Mouse (Mus musculus) frontal cortex, postnatal 10 days (tissue): ENCODE results near the gene Calca.
"Not testable (repeated sequence)": the region's sequence is repeated elsewhere in the genome, so short reads cannot be mapped to it uniquely, and the experiment has no call there.

Experiments
- DNase-seq, 2 experiments: peaks; one replicate each; pipeline ENCODE4 v3.0.0; 2022; ENCODE audit warnings: low spot score in 2 of 2, mixed read lengths in 1 of 2

The Calca gene

DNA sequence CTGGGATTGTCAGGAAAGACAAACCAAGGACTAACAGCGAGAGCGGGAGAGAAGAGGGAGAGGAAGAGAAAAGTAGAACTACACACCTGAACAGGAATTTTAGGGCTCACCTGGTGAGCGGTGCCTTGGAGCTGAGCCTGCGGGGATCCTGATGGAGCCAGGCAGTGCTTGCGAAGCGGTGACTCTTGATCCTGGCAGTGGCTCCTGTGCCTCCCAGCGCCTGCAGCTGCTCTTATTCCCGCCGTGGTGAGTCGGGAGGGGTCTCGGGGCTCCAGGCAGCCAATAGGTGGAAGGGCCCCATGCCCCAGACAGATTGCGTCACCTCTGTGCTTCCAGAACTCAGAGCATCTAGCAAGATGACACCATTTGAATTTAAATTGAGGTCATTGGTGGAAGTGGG is at the start of gene Calca:
TSS of gene Calca (minus strand) at position 256 of the 400 bp plus-strand sequence.
- DNase-seq, result peak in 1 of 2 experiments; percentile 12

DNA sequence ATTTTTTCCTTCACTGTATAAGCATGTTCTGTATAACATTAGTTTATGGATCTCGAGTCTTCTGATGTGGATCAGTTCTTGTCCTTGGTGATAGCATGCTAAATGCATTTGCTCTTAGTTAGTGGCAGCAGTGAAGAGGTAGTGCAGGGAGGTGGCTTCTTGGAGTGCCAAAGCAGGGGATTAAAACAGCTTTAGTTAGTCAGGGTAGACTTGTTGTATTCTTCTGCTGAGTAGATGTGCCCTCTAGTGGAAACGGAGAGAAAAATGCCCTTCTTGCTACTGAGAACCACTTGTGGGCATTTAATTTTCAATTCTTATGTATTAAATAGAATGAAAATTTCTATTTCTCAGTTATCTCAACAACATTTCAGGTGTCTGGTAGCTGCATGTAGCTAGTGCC is 36.5 kb upstream of the Calca start:
- DNase-seq, result no peak

DNA sequence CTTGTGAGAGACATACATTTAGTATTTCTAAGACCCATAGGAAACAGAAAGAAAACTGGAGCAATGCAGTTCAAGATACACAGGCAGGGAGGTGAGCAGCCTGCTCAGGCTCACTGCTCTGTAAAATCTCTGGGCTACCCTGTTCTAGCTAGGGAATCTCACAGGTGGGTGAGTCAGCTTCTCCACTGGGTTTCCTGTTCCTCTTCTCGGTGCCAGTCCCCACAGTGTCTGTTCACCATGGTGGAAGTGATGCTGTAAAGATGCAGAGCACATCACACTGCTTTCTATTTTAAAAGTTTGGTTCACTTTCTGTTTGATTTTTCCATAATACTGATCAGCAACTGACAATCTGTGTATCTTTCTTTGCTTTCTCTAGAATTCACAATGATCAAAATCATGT is 35.2 kb upstream of the Calca start:
- DNase-seq, result no peak

DNA sequence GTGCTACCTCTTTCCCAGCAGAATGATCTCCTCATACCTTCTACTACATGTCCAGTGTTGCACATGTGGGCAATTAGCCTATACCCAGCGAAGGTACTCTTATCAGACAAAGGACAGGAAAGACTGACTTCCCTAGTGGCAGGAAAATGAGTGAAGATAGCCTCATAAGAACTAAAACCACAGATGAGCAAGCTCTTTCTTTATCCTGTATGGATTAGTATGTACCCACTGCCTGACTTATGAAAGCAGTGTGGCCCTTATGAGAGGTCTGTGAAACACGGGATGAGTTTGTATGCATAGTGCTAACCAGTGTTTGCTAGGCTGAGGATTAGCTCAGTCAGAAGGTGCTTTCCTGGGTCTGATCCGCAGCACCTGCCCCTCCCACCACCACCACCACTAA is 13.6 kb upstream of the Calca start:
- no peak for DNase-seq

DNA sequence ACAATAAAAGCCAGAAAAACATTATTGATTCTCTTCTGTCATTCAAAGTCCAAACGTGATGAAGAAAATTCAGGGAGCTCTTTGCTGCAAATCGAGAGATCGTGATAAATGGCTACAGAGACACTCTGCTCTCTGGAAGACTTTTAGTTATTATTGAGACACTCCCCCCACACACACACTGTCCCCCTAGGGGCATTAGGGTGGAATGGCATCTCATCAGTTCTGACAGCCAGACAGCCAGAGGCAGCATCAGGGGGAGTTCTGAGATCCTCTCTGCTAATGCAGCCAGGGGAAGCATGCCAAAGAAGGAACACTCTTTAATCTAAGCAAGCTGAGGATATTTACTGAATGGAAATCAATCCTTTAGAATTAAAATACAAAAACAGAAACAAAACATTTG is 12.6 kb upstream of the Calca start:
- DNase-seq, result no peak

DNA sequence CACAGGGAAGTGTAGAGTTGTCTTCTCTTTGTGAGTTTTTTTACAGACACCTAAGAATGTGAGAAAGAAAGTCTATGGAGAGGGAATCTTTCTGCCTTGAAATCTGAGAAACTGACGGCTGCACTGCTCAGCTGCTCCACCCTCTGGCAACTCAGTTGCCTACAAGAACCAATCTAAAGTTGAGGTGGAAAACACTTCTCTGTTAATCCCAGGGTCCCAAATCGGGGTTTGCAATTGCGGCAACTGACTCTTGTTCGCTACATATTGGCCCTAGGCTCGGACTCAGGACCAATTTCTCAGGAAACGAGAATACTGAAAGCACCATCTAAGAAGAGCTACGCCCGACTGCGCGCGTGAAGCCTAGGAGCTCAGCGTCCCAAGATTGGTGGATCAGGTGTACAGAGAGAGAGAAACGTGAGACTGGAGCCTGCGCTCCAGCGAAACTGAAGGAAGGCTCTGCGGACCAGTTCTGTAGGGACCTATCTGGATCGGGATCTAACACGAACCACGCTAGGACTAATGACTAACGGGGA is 522 bp downstream of the Calca start:
- peak in 1 of 2 experiments; percentile 41 for DNase-seq

DNA sequence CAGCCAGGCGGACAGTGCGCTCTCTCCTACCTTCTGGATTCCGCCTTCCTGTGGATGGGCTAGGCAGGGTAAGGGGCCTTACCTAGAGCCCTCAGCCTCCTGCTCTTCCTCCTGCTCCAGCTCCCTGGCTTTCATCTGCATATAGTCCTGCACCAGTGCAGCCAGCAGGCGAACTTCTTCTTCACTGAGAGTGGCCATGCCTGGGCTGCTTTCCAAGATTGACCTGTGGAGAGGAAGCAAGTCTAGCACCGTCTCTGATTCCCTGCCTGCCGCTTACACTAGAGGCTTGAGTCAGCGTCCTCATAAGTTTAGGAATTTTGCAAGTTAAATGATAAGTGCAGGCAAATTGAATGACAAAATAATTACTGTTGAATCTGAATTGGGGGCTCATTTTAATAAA is 1.8 kb downstream of the Calca start:
- DNase-seq, result no peak

DNA sequence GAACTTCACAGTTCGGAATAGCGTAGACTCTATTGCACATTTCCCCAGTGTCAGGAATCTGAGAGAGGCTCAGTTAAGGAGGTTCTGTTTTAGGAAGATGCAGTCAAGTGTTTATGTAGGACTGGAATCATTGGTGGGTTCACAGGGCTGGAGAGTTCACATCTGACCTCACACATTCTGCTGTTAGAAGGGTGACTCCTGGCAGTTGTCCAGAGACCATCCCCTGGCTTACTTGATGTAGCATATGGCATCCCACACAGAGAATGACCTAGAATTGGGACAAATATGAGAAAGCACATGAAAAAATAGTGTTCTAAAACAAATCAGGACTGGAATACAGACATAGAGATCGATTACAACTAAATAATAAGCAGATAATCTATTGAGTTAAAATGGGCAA is 10.2 kb downstream of the Calca start:
- DNase-seq, result no peak

DNA sequence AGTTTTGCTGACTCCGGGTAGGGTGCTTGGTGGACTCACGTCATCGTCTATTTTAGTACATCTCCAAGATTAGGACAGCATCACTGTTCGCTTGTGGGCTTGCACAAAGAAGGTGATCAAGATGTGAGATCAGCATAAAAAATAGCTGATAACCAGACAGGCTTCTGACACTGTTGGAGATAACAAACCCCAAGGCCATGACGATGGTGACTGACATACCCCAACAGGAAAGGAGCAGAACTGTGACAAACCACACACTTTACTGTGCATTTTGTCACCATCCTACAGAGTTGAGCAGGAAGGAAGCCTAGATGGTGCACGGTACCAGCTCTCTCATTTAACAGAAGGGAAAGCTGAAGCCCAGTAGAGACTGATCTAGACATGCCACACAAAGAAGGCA is 19.4 kb downstream of the Calca start:
- DNase-seq, result no peak

DNA sequence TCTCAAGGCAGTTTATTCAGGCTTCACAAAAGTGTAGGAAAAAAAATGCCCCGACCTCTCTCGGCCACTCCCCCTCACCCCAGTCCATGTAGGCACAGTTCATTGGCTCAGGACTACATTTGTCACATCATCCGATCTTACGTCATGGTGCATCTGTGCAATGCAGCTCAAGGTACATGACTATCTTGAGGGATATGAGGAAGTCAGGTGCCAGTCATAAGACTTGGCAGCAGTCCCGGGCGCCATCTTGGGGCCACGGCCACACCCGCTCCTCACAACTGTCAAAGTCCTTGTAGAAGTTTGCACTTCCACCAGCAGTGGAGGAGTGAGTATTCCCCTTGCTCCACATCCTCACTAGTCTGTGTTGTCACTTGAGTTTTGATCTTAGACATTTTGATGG is 41.8 kb downstream of the Calca start:
- DNase-seq, result not testable (repeated sequence)

DNA sequence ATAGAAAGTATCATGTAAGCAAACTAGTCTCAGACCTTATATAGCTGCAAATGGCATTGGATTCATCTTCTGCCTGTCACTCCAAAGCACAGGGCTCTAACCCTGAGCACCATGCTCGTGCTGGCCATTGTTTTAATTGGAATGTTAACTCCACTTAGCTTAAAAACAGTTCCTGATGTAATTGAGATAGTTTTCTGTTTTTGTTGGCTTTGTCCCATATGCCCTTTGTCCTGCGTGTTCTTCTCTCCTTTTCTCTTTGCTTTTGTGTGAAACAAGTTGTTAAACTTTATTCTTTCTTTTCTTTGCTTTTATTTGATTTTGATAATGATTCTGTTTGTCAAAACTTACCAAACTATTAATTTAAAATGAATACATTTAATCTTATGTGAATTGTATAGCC is 53.7 kb downstream of the Calca start:
- DNase-seq, result no peak
